Mouse (Mus musculus) ovary, postnatal 14 days (tissue): Measurements from ENCODE around the gene Pik3cd.

Source experiments
- DNase-seq: peaks from one replicate; pipeline ENCODE4 v3.0.0; 2022; ENCODE audit warnings: low spot score

Pik3cd gene

DNA sequence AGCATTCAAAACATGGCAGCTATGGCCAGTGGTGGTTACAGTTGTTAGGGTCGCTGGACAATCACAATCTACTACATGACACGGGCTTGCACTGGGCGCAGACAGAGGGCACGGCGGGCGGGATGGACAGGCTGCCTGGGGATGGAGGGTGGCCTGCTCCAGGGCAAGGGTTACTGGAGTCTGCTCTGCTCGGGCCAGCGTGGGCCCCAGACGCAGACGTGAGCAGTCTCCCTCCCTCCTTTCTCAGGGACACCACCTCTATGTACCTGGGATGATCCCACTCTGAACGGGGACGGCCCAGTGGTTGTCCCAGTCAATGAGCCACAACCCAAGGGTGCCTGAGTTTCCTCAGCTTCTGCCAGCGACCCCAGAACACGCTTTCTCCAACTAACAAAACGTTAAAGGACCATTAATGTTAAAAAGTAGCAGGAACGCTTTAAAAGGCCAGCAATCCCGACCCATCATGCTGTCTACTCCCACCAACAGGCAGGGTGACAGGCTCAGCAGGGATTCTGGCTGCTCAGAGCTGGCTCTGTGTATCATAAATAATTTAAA is 22.6 kb upstream of the Pik3cd start:
- no peak for DNase-seq

DNA sequence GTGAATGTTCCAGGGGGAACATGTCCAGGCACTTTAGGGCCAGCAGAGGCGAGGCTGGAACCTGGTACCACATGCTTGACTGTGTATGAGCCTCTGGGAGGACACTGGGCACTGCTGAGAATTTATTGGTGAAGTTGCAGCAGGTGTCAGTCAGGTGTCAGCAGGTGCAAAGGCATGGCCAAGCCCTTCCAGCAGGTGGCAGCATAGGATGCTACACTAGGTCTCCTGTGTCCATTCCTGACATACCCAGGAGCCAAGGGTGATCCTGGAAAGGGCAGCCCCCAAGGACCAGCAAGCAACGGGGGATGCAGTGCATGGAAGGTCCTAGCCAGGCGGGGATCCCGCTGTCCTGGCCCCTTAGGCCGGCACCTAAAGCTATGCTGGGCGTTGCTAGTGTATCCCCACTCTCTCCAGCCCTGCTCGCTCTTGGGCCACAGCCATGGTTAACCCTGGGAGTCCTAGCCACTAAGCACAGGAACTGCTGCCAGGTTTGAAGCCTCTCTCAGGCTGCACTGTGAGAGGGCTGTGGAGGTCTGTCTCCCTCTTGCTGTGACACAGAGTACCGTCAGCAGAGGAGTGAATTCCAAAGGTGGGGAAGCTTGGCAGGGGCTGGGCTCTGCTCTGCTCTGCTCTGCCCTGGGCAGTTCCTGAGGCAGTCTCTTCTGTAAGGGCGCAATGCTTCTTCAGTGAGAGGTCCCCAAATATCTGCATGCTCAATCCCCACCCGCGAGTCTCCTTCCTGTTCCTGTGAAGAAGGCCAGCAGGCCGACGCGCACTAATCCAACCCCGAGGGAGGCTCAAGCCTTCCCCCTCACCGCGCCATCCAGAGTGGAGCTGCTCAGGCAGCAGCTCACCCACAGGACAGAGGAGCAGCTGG is 21.7 kb upstream of the Pik3cd start:
- DNase-seq = no peak

DNA sequence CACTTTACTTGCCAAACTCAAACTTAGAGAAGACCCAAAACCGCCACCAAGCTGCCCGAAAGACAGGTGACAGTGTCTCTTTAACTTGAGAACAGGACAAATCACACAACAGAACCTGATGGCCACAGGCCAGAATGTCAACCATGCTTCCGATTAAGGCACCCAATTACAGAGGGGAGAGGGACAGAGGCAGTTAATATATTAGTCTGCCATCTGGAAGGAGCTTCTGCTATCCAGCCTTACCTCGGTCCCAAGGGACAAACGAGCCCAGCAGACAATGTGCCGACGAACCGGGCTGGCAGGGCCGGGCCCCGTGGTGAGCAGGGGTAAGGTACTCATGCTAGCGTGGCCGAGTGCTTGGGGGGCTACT is 20.6 kb upstream of the Pik3cd start:
- no peak for DNase-seq

DNA sequence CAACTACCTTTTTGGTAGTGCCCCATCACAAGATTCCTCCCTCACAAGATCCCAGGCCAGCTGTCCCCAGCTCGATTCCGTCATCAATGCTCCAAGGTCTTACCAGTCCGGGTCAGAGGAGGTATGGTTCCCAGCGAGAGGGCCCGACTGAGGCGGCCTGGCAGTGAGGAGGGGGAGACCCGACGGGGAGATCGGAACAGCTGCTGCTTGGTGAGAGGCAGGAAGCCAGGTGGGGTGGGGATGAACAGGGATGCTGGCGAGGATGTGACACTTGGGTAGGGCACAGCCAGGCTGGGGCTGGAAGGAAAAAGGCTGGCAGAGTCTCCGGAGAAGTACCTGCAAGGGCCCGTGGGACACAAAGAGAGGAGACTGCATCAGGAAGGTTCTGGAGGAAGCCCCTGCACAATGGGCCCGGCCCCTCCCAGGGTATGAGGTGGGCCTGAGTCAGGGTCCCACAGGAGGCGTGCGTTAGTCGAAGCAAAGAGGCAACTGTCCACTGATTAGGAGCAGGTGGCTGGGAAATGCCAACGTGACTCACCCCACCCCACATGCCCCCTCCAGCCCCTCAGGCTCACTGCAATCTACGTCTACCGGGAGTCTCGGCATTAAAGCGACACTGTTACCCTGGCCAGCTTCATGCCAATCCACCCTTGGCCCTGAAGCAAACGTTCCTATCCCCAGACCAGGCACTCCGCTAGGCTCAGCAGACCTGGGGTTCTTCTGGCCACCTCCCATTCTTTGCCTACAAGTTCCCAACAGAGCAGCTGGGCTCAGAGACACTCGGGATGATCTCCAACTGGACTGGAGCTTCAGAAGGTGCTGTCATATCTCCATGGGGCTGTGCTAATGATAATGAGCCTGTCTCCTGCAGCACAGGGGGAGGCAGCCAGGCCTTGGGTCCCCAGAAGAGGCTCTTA is 20.0 kb upstream of the Pik3cd start:
- DNase-seq = no peak

DNA sequence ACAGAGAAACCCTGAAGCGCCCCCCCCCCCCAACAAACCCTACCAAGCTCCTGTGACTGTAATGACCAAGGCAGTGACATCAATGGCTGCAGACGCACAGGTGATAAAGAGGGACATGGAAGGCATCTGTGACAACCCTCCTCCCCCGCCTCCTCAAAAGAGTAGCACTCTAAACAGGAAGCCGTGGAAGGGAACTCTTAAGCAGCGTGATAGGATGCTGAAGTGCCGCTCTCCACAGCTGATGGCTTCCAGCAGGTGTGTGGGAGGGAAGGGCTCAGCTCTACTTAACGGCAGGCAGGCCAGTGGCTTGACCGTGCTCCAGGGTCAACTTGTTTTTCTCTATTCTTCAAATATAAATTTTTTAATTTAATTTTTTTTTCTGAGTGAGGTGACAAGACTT is 18.8 kb upstream of the Pik3cd start:
- no peak for DNase-seq

DNA sequence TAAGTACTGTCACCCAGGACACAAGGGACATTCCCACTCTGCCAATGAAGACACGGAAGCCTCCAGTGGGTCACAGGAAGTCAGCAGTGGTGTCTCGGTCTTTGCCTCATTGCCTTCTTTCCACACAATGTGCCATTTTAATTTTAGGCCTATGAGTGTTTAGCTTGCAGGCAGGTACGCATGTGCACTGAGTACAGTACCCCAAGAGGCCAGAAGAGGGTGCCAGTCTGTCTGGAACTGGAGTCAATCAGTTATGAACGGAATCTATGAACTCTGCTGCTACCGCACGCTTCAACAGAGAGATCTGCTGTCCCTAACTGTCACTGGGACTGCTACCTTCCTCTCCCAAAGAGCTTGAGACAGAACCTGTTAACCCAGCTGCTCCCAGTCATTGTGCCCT is 17.3 kb upstream of the Pik3cd start:
- no peak for DNase-seq

DNA sequence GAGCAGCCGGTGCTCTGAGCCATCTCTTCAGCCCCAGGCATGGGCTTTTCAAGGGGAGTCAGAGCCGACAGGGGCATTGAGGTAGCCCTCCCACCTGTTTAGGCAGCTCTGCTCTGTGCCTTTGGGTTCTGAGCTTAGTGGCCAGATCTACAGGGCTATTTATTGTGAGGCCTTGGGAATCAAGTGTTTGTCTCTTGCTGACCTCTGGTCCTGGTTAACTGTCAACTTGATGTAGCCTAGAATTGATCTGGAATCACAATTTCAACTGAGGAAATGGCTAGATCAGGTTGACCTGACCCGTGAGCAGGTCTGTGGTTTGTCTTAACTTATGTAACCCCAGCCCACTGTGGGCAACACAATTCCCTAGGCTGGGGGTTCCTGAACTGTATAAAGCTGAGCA is 12.2 kb upstream of the Pik3cd start:
- DNase-seq = no peak

DNA sequence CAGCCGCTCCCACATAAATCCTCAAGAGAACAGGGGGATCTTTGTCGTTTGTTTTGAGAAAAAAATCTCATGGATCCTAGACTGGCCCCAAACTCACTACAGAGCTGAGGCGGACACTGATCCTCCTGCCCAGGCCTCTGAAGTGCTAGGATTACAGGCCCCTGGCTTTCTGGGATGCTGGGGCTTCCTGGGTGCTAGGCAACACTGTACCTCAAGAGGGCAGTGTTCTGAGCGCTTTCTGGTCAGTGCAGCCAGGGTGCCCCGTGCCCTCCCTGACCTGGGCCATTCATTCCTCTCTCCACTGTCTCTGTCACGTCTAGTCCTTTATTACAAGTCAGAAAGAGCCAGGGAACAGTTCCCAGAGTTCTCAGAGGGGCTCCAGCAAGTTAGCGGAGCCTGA is 9.6 kb upstream of the Pik3cd start:
- peak; percentile 29 for DNase-seq

DNA sequence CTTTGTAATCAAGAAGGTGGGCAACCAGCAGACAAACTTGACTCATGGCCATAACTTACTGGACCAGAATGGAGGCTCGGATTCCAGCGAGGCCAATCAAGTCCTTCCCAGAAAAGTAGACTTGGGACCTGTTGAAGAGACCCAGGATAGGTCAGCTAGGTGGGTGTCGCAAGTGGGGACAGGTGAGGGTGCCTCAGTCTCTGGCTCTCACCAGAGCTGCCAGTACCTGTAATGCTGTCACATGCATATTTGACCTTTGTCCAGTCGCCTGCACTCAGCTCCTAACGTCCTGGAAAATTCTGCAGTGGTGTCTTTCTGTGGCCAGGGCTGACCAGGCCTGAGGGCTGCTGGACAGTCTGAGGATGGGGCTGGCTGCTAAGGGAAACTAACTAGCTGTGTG is 9.1 kb upstream of the Pik3cd start:
- no peak for DNase-seq

DNA sequence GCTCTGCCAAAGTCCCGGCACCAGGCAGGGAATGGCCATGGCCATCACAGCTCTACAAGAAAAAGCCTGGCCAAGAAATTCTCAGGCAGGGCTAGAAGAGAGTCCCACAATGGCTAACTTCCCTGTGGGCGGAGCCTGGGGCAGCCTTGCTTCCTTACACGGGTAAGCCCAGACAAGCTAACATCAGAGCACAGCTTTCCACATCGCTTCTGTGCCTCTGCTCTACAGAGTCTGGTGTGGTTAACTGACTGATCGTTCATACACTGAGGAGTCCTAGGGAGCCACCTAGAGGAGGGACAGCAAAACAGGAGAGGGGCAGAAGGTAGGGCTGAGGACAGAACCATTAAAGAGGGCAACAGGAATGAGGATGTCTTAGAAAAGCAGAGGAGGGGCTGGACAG is 8.1 kb upstream of the Pik3cd start:
- DNase-seq = peak; percentile 23

DNA sequence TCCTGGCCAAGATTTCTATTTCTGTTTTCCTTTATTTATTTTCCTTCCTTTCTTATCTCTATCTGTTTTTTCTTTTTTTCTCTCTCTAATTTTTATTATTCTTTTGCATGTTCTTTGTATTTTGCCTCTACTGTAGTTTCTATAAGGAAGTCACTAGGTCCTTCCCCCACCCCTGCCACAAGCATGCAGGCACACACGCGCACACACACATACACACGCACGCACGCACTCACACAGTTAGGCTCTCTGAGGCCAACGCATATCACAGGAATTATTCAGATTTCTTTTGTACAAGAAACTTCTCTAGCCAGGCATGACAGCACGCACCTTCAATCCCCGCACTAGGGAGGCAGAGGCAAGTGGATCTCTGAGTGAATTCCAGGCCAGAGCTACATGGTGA is 3.6 kb upstream of the Pik3cd start:
- no peak for DNase-seq

DNA sequence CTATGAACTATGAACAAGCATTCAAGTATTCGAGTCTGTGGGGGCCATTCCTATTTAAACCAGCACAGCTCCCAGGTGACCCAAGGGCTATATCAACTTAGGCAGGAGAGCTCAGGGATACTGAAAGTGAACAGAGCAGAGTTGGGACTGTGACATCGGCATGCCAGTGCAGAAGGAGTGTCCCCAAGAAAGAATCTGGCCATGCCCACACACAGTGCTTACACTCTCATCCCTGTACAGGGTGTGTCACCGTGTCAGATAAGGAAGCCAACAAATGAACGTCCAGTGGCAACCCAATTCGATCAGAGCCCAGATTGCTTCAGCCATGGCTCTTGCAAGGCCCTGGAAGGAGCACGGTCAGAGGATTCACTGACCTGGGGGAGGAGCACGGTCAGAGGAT is 2.9 kb upstream of the Pik3cd start:
- DNase-seq = no peak

DNA sequence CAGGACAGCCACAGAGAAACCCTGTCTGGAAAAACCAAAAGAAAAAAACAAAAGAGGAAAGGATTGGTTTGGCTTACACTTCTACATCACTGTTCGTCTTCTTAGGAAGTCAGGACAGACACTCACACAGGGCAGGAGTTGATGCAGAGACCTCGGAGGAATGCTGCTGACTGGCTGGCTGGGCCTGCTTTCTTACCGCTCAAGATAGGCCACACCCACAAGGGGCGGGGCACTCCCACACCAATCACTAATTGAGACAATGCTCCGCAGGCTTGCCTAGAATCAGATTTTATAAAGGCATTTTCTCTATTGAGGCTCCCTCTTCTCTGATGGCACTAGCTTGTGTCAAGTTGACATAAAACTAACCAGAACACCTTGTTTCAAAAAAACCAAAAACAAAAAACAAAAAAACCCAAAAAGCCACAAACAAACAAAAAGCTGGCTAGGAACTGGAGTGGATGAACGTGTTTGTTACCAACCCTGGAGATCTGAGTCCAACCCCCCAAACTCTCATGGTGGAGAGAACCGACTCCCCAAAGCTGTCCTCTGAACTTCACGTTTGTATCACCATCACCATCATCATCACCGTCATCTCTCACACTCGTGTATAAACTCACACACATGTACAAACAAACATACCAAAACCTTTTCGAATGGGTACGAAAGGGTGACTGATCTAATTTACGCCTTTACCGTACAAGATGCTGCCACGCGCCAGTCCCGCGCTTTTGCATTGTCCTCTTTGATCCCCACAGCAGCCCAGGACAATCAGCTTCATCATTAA is 753 bp downstream of the Pik3cd start:
- DNase-seq = no peak

DNA sequence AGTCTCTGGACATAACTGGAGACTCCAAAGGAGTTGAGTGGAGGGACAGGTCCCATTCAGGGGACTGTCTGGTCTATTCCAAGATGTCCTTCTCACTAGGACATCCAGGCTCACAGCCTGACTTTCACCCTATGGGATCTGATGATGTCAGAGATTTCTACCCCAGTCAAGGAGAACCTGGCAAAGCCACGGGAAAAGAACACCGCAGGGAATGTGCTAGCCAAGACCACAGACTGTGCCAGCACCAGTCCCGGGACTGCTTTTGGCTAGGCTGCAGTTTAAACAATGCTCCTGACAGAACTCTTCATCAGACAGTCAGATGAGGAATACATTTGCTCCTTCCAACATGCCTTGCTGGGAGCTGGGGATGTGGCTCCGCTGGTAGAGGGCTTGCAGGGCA is 2.4 kb downstream of the Pik3cd start:
- no peak for DNase-seq

DNA sequence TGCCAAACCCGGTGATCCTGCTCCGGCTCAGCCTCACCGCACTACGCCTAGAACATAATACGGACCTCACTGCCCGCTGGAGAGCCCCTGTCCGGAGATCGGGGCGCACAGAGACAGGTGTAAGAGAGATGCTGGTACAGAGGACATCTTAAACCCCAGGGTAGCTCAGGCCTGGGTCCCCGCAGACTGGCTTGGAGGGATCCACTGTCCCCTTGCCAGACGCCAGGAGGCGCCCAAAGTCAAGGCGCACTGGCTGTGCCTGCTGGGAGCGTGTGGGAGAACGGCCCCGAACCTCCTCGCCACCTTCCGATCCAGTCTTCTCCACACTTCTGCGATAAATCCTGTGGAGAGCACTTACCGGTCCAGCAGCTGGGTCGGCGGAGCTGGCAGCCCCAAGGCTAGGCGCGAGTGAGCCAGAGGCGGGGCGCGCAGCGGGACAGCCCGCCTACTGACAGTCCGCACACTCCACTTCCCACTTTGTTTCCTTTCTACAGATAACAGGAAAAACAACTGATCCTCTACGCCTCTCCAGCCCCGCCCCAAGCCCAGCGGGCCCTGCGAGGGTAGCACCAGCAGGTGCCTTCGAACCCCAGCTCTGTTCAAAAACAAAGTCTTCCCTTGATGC is 4.1 kb downstream of the Pik3cd start:
- DNase-seq = peak; percentile 32

DNA sequence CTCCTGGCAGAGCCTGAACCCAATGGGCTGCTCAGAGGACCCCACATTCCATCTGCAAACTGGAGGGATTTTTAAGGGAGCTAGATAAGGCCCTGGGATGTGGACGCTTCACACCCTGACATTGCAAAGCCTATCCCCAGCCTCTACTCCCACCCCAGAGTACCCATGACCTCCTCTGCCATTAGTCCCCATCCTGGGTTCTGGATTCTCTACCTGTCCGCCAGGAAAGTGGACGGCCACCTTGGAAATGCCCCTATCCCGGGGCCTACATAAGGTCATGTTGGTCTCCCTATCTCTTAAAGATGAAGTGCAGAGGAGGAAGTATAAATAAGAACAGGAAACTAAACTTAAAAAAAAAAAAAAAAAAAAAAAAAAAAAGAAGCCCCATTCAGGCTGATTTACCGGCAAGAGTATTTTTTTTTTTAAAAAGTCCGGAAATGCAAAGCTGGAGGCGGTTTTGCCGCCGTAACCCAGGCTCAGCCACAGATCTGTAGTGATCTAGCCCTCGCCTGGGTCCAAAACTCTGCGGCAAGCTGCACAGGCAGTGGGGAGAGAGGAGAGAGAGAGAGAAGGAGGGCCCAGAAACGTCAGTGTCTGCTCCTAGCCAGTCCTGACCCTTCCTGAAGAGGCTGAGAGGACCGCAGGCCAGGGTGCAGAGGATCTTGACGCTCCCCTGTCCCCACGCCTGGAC is 4.7 kb downstream of the Pik3cd start:
- no peak for DNase-seq

DNA sequence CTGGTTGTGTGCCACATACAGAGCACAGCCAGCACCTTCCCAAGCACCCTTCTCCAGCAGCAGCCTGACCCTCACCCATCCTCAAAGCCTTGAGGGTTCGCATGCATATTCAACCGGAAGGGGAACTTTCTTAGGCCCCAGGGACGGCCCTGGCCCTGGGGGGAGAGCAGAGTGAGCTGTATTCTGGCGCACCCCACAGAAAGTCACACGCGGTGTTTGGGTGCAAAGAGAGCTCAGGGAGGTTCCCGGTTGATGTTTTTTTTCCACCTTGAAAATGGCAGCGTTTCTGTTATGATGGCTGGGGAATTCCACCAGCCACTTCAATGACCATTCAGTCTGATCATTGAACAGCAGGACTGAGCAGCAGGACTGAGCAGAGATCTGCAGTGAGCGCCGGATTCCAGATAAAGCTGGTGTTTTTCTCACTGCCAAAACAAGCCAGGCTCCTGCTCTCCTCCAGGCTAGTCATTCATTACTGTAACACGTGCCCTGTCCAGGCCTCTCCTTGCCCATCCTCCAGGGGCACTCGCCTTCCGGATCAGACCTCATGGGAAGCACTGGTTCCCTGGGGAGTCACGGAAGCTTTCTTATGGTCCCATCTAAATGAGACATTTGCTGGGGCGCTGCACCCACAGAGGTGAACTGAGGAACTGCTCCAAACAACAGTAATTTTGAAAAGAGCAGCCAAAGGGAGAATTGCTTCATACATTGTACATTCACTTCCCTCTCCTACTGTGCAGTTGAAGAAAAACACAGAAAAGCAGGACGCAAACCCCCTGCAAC is 6.0 kb downstream of the Pik3cd start:
- DNase-seq = no peak

DNA sequence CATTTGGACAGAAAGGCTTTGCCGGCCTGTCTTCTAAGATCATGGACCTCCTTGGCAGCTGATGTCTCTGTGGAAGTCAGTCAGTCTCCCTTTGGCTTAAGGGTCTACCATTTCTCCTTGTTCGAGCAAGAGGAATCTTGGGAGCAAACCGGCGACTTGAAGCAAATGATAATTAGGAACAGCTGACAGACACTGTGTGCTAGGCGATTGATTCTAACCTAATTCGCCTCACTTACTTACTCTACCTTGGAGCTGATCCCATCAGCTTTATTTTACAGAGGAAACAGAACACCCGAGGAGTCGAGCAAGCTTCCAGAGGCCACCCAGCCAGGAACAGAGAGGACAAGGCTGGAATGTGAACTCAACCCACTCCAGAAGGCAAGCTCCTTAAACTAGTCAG is 11.0 kb downstream of the Pik3cd start:
- no peak for DNase-seq

DNA sequence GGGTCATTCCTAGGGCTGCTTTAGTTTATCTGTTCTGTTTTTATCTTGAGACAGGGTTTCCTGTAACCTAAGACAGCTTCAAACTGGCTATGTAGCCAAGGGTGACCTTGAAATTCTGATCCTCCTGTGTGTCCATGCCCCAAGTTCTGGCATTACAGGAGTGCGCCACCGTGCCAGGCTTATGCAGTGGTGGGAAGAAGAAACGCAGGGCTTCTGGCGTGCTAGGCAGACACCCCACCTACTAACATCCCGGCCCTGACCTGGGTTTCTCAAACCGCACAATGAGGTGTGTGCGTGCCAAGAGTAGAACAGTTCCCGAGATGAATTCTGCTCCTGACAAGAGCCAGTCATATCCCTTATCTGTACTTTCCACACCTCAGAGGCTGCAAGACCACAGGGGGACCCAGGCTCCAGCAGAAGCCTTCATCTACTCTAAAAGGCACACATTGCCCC is 11.5 kb downstream of the Pik3cd start:
- DNase-seq = no peak
